Mouse (Mus musculus) hindbrain, embryonic 11.5 days (tissue): Measurements from ENCODE around the gene Gm8024. TPM values are rescaled to one million over a fixed set of nuclear protein-coding genes. Genes with fewer than 3 reads are reported as not detected.
A peak's percentile ranks its signal among the peaks of the same experiment; 100 is the strongest.
"Not testable (repeated sequence)": the region's sequence is repeated elsewhere in the genome, so short reads cannot be mapped to it uniquely, and the experiment has no call there.

Source experiments
- ATAC-seq: fragments of 200-750 bp; cut with Nextera tagmentation; 2 replicates; pipeline ENCODE4 v1.8.0; 2017; ENCODE audit warnings: mild to moderate bottlenecking, moderate TSS enrichment, moderate library complexity; ENCODE audit not compliant: low FRiP score
- DNase-seq: peaks from one replicate; pipeline ENCODE4 v3.0.0-alpha.2; 2015; ENCODE audit warnings: low spot score
- H3K27ac ChIP-seq: fragments of 300-500 bp; sonication (generic); 2 replicates; pipeline ENCODE4 v1.5.1; 2014; ENCODE audit warnings: mild to moderate bottlenecking, low read depth, low read length
- H3K27me3 ChIP-seq: fragments of 300-500 bp; sonication (generic); 2 replicates; pipeline ENCODE4 v1.6.1; 2014; ENCODE audit warnings: mild to moderate bottlenecking, low read length, moderate library complexity, mixed read lengths; ENCODE audit not compliant: control insufficient read depth, insufficient read depth
- H3K36me3 ChIP-seq: fragments of 300-500 bp; sonication (generic); 2 replicates; pipeline ENCODE4 v1.6.1; 2014; ENCODE audit warnings: mild to moderate bottlenecking, low read length, moderate library complexity, mixed read lengths; ENCODE audit not compliant: control insufficient read depth, insufficient read depth
- H3K4me1 ChIP-seq: fragments of 300-500 bp; sonication (generic); replicated peaks from 2 replicates; pipeline ENCODE4 v1.6.1; 2014; ENCODE audit warnings: low read length, mixed read lengths; ENCODE audit not compliant: control insufficient read depth, insufficient read depth
- H3K4me2 ChIP-seq: fragments of 300-500 bp; sonication (generic); replicated peaks from 2 replicates; pipeline ENCODE4 v1.6.1; 2014; ENCODE audit warnings: mild to moderate bottlenecking, low read depth, low read length
- H3K4me3 ChIP-seq: fragments of 300-500 bp; sonication (generic); 2 replicates; pipeline ENCODE4 v1.5.1; 2014; ENCODE audit warnings: low read depth, low read length
- H3K9ac ChIP-seq: fragments of 300-500 bp; sonication (generic); 2 replicates; pipeline ENCODE4 v1.6.1; 2014; ENCODE audit warnings: low read depth, low read length
- H3K9me3 ChIP-seq: fragments of 300-500 bp; sonication (generic); 2 replicates; pipeline ENCODE4 v1.6.1; 2016; ENCODE audit warnings: low read length; ENCODE audit not compliant: control insufficient read depth
- WGBS: fragments of 180-500 bp; shearing (Covaris S2); extraction: QIAGEN DNeasy Blood & Tissue Kit; methylation state at CpG from one replicate; pipeline ENCODE4 v1.1.7; 2014; 5-methylcytosine and 5-hydroxymethylcytosine counted together
- polyA plus RNA-seq: library from polyadenylated mRNA; unstranded; fragments of >200 nt; fragmentation: Nextera tagmentation; extraction: Ambion mirVana; gene quantifications from 2 replicates; pipeline ENCODE4 v1.2.1, GENCODE M21; 2014

The Gm8024 gene
- not detected in 2 replicates for polyA plus RNA-seq

- not testable (repeated sequence) for H3K9me3 ChIP-seq, H3K27me3 ChIP-seq, H3K9ac ChIP-seq, ATAC-seq, H3K4me1 ChIP-seq, H3K4me2 ChIP-seq, H3K4me3 ChIP-seq, DNase-seq, H3K27ac ChIP-seq, H3K36me3 ChIP-seq
- WGBS: 96% methylated on average over 1 of the region's 3 CpGs
Observed at GRCm38 (mm10) chr14:42524182-42524581, at the start of gene Gm8024. Gene Gm8024, minus strand, starts transcription at chr14:42524282.

- H3K9me3 ChIP-seq, H3K4me1 ChIP-seq, H3K27me3 ChIP-seq, H3K4me2 ChIP-seq, H3K36me3 ChIP-seq, DNase-seq, H3K9ac ChIP-seq, H3K27ac ChIP-seq, H3K4me3 ChIP-seq: not testable (repeated sequence)
- peak; percentile 49; the same call in 1 of the 2 replicates for ATAC-seq
- 6% methylated on average over 19 of the region's 31 CpGs for WGBS
Observed at GRCm38 (mm10) chr14:42543170-42543701, 19.2 kb upstream of the Gm8024 start.

- not testable (repeated sequence) for H3K9ac ChIP-seq, DNase-seq, H3K4me2 ChIP-seq, H3K4me1 ChIP-seq, H3K36me3 ChIP-seq, H3K9me3 ChIP-seq, H3K27ac ChIP-seq, H3K27me3 ChIP-seq, H3K4me3 ChIP-seq
- 21% methylated on average over 21 of the region's 29 CpGs for WGBS
- ATAC-seq: peak; percentile 61; the same call in 1 of the 2 replicates
Observed at GRCm38 (mm10) chr14:42542316-42543169, 18.5 kb upstream of the Gm8024 start.

GRCm38 (mm10) chr14:42502249-42502648, 21.8 kb downstream of the Gm8024 start, which contains the start of gene Gm8020:
Gene Gm8020, minus strand, starts transcription at chr14:42502349.
- not testable (repeated sequence) for DNase-seq, H3K36me3 ChIP-seq, H3K4me3 ChIP-seq, H3K4me2 ChIP-seq, ATAC-seq, H3K9me3 ChIP-seq, H3K27me3 ChIP-seq, H3K4me1 ChIP-seq, H3K27ac ChIP-seq, H3K9ac ChIP-seq
- 92% methylated on average over 2 of the region's 3 CpGs for WGBS

Other genes with a start within 250 kb of the Gm8024 start
- not detected in 2 replicates for gene Gm9611, start 226.9 kb downstream of the Gm8024 start, polyA plus RNA-seq
- not detected in 2 replicates for gene Gm7995, start 214.1 kb downstream of the Gm8024 start, polyA plus RNA-seq
- not detected in 2 replicates for gene Gm8005, start 84.6 kb downstream of the Gm8024 start, polyA plus RNA-seq
- not detected in 2 replicates for gene Gm8011, start 60.4 kb downstream of the Gm8024 start, polyA plus RNA-seq
- not detected in 2 replicates for gene Gm8020, start 21.9 kb downstream of the Gm8024 start, polyA plus RNA-seq
- gene Gm17124, start 75.6 kb upstream of the Gm8024 start, polyA plus RNA-seq: not detected in 2 replicates
- gene Gm3633, start 117.6 kb upstream of the Gm8024 start, polyA plus RNA-seq: not detected in 2 replicates
- gene Gm10378, start 131.7 kb upstream of the Gm8024 start, polyA plus RNA-seq: not detected in 2 replicates
- not detected in 2 replicates for gene Gm3015, start 244.5 kb upstream of the Gm8024 start, polyA plus RNA-seq